Mouse (Mus musculus) fat pad, adult 2 months (tissue): ENCODE data around the gene Armcx4.
"Not testable (repeated sequence)": the region's sequence is repeated elsewhere in the genome, so short reads cannot be mapped to it uniquely, and the experiment has no call there.

Experiments used
- DNase-seq: peaks from one replicate; pipeline ENCODE4 v3.0.0-alpha.2; 2011; ENCODE audit warnings: low read depth, low spot score; ENCODE audit errors: extremely low read depth

Armcx4 gene

GRCm38 (mm10) chrX:134686267-134686666, at the start of gene Armcx4:
Gene Armcx4, plus strand, starts transcription at chrX:134686519.
- DNase-seq = no peak

DNA sequence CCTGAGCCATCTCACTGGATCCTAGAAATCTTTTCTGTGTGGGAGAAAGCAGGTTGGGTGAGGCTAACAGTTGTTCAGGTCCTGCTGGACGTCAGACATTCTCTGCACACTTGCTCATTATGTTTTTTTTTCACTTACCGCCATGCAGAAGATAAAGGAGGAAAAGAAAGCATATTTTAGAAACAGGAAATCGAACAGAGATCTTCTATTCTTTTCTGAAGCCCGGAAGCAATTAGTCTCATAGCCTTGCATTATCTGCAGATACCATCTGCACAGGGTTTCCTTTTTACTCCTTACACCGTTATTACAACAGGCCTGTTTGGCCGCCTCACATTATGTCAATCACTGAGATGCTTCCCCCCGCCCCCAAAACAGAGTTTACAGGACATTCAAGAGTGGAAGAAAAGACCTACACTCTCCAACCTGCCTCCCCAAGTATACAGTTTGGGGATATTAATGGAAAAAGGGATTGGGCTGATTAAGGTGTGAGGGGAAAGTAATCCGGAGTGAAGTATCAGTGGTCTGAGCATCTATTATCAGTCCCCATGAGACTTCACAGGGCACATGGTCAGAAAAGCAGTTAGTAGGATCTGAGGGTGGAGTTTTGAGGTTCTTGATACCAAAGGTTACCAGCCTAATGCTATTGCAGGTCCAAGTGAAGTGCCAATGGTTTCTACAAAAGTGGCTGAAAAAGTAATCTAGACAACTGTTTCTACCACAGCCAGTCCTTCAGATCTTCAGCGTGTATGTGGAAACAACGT, 45.1 kb upstream of the Armcx4 start:
- DNase-seq = no peak

DNA sequence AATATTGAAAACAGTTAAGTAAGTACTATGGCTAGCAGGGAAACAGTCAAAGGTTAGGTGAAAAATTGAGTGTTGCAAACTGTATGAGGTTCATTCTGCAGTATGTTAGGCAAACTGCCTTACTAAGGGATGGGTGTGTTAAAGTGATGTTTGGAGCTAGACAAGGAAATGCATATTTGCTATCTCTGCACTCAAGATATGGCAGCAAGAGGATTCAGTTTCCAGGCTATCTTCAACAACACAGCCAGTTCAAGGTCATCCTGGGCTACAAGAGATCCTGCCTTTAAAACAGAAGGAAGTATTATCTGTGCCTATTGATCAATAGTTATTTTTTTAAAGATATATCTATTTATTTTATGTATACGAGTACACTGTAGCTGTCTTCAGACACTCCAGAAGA, 40.0 kb upstream of the Armcx4 start:
- no peak for DNase-seq

GRCm38 (mm10) chrX:134647421-134647820, 38.9 kb upstream of the Armcx4 start:
- no peak for DNase-seq

DNA sequence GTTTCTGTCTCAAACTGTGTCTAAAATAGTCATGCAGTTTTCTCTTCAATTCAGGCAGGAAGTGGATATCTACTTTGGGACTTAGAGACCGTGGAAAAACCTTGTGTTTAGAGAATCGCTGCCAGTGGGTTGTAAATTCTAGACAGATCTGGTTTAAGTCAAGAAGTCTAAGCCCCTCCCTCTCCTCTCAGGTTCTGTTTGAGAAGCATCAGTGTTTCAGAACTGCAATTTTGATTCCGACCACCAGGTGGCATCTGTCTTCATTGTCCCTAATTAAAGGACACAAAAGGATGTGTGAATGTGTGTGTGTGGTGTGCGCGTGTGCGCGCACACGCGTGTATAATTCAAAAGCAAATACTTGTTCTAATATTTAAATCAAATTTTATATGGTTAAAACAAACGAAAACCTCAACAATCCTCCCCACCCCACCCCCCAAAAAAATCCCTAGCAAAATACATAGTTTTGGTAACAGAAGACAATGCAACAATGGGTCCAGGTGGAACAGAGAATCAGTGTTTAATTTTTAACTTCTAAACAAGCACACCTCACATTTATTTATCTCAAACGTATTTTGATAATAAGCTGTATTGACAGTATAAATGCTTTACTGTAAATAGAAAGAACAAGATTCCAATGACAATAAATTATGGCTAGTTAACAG, 38.2 kb upstream of the Armcx4 start:
- no peak for DNase-seq

DNA sequence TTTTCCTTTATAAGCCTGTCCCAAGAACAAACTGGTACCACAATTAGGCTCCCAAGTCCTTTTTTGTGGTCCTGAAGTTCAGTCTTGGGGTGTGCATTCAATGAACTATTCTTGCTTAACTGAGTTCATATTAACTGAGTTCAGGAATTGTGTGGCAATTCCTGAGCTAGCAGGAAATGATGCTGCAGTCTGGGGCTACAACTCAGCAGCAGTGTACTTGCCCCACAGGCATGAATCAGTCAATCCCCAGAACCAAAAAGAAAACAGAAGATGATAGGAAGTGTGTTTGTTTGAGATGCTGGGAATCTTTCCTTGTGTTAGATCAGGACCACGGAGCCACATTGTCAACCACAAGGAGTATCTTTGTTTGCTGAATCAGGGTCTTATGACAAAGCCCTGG, 34.3 kb upstream of the Armcx4 start:
- no peak for DNase-seq

- no peak for DNase-seq
These were observed 24.7 kb upstream of the Armcx4 start for GRCm38 (mm10) chrX:134661586-134661985.

GRCm38 (mm10) chrX:134675022-134675421, 11.3 kb upstream of the Armcx4 start:
- no peak for DNase-seq

DNA sequence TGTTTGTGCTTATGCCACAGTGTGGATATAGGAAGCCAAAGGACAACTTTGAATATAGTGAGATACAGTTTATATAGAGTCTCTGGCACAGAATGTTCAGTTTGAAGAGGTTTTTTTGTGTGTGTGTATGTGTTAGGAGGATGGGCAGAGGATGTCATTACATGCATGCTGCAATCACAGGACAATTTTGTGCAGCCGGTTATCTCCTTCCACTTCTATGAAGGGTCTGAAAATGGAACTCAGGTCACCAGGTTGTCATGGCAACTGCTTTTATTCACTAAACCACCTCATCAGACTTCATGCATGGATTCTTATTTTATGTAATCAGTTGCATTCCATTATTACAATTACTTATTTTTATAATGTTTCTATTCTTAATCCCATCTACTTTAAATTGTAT, 10.4 kb upstream of the Armcx4 start:
- no peak for DNase-seq

GRCm38 (mm10) chrX:134684936-134685335, 1.4 kb upstream of the Armcx4 start:
- DNase-seq = no peak

DNA sequence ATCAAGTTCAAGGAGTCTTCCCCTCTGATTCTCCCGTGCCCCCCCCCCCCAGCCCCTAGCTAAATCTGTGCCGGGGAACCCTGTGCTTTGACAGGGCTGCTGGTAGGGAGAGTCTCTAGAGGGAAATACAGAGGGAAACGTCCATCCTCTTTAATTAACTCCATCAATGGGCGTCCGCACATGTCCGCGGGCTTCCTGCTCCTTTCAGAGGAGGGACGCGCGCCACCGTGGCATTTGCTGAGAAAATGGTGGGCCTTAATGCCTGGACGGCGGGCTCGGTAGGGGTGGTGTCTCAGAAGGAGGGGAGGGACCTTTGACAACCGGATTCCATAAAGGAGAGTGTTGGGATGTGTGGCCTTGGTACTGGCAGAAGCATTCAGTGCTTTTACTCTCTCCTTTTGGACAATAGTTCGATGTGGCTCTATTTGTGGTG, 436 bp downstream of the Armcx4 start:
- DNase-seq = no peak

- DNase-seq = no peak
These were observed 3.4 kb downstream of the Armcx4 start for GRCm38 (mm10) chrX:134689676-134690075.

- peak; percentile 25 for DNase-seq
These were observed 4.7 kb downstream of the Armcx4 start for GRCm38 (mm10) chrX:134690871-134691539.

DNA sequence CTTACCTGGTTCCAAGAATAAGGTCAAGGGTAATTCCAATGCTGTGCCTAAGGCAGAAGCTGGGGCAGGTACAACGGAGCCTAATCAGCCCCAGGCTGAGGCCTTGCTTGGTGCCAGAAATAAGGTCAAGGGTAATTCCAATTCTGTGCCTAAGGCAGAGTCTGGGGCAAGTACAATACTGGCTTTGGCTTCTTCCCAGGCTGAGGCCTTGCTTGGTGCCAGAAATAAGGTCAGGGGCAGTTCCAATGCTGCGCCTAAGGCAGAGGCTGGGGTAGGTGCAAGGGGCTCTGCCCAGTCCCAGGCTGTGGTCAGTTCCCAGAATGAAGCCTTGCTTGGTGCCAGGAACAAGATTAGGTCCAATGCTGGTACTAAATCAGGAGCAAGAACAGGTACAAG, 5.2 kb downstream of the Armcx4 start:
- DNase-seq = no peak

- DNase-seq = no peak
These were observed 30.5 kb downstream of the Armcx4 start for GRCm38 (mm10) chrX:134716863-134717262.

DNA sequence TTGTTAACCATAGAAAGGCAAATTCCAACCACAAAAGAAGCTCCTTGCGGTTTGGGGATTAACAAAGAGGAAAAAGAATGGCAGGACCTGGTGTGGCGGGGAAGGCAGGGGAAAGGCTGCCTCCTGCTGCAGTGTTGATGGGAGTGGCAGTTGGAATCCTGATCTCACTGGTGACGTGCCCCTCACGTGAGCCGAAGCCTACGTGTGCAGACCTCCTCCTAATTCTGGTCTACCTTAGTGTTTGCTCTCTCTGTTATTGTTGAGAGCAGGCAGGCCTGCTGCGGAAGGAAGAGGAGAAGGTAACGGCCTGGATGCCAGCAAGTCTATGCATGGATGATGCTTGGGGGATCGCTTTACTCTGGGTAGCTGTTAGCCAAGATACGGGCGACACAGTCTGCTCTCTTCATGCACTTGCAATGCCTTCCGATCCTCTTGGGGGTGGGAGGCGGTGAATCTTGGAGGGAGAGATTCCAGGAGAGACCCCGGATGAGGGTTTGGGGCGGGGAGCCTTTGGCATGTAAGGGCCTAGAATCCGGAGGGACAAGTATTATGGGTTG, 31.5 kb downstream of the Armcx4 start, which contains the start of gene Armcx1:
TSS of gene Armcx1 (plus strand) at position 212 of the 557 bp plus-strand sequence.
- no peak for DNase-seq

GRCm38 (mm10) chrX:134718524-134718923, 32.2 kb downstream of the Armcx4 start:
- DNase-seq = no peak

GRCm38 (mm10) chrX:134723762-134724161, 37.4 kb downstream of the Armcx4 start:
- not testable (repeated sequence) for DNase-seq

GRCm38 (mm10) chrX:134729778-134730177, 43.5 kb downstream of the Armcx4 start:
- no peak for DNase-seq

GRCm38 (mm10) chrX:134737796-134738195, 51.5 kb downstream of the Armcx4 start:
- DNase-seq = no peak

GRCm38 (mm10) chrX:134739160-134739559, 52.8 kb downstream of the Armcx4 start:
- DNase-seq = no peak

GRCm38 (mm10) chrX:134741862-134742261, 55.5 kb downstream of the Armcx4 start:
- DNase-seq = no peak
